Mouse (Mus musculus): ENCODE measurements around the gene Fryl.

The Fryl gene

DNA sequence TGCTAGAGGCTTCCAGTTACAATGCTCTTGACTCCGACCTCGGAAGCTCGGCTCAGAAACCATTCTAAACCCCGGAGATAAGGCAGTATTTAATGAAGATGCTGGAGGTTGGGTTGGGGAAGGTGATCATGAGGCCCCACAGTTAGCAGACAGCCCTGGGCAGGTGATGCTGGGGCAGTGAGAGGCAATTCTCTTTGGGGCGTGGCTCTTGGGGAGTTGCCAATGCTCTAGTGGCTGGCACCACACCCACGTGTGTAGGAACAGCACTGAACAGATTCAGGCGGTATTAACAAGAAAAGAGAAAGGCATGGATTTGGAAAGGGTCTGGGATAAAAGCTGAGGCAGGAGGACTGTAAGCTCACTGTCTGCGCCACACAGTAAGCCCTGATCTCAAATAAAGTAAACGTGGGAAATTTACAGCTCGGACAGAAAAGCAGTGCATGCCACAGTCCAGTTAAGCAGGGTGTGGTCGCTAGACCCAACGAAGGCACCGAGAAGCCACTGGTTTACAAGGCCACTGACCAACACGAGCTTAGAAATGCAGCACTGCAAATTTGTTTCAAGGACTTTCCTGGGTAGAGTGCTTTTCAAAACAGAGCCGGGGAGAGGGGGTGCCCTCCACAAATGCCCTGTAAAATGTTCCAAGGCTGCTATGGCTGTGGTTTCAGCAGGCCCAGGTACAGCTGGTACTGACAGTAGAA is 100.0 kb downstream of the Fryl start:
- DNase-seq: peak; percentile 31 to 44

DNA sequence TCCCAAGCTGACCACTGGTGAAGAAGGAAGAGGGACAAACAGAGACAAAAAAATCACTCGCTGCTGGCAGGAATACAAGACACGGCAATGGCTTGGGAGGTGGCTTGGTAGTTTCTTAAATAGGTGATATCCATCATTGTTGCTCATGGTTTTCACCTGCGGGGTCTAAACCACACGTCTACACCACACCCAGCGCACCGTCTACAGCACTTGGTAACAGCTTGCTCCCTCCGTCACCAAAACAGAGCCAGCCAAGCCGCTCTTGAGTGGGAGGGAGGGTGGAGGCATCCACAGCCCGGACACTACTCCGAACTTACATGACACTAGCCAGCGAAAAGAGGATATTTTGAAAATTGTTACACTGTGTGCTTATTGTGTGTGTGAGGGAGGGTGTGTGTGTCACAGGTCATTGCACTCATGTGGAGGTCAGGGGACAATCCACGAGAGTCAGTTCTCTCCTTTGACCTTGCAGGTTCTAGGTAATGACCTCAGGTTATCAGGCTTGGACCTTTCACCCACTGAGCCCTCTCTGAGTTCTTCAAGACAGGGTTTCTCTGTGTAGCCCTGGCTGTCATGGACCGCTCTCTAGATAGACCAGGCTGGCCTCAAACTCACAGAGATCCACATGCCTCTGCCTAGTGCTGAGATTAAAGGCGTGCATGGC is 102.5 kb downstream of the Fryl start:
- DNase-seq: no peak

DNA sequence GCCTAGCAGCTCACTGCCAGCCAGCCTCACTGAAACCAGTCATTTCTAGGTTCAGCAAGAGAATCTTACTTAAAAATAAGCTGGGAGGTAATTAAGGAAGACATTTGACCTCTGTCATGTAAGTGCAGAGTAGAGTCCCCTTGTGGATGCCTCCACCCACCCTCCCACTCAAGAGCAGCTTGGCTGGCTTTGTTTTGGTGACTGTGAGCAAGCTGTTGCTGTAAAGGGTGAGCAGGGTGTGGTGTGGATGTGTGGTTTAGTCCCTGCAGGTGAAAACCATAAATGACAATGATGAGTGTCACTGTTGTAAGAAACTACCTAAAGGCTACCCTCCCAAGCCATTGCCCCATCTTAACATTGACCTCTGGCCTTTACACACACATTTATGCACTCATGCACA is 104.2 kb downstream of the Fryl start:
- no peak for DNase-seq

- DNase-seq: no peak
Measured at GRCm38 (mm10) chr5:73150877-73151445, 105.5 kb downstream of the Fryl start.

DNA sequence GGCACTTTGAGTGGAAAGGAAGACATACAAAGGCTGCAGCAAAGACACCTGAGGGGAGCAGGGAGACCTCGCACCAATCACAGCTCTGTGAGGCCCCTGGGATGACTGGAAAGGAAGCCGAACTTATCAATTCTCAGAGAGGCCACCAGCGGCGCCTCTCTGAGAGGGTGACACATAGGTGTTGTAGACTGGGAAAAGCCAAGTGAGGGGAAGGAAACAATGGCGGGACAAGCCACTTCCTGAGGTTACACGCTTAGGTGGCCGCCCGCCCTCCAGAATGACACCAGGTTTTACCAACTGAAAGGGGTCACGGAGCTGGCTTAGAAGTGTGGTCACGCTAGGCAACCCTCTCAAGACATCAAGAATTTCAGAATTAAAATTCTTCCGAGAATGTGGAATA is 111.4 kb downstream of the Fryl start:
- DNase-seq: no peak

- no peak for DNase-seq
Measured at GRCm38 (mm10) chr5:73141712-73142111, 114.7 kb downstream of the Fryl start.

GRCm38 (mm10) chr5:73141161-73141560 is 115.3 kb downstream of the Fryl start:
- no peak for DNase-seq

GRCm38 (mm10) chr5:73137561-73137960 is 118.9 kb downstream of the Fryl start:
- DNase-seq: no peak

DNA sequence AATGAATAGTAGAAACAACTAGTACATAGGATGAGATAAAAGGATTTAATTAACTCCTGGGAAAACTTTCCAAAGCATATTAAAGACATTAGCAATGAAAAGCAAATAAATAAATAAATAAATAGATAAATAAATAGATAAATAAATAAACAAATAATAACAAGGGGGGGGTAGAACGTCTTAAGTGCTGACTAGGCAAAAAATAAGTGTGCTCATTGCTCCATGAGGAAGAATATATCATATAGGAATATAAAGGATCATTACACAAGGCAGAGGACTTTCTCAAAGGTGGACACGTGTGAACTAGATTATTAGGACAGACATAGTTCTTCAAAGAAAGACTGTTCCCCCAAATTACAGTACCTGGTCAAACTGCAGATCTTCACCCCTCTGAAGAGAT is 120.5 kb downstream of the Fryl start:
- no peak for DNase-seq

DNA sequence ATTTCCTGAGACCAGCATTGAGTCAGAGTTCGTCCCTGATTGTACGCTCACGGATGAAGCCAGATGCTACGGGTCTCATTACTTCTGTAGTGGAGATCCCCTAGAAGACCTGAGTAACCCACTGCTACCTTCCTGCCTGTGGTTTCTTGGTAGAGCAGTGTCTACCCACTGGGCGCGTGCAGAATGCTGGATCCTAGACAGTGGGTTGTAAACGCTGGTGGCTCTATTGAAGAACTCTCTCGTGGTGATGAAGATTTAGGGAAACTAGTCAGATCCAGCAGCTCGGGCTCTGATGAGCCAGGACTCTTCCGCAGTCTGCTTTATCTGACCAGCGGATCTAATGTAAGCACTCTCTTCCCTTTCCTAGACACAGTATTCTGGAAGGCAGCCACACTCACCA is 121.3 kb downstream of the Fryl start:
- no peak for DNase-seq

DNA sequence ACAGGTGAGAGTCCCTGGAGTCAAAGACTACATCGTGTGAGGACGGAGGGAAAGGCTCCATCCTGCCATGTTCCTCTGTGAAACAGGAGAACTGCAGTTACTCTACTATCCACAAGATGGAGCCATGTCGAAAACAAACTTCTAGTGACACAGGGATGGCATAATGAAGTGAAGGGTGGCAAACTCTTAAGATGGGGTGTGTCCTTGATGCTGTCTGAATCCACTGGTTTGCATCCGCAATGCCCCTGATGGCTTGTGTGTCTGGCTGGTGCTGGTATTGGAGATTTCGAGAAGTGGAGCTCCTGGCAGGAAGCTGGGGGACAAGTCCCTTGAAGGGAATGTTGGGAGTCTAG is 122.6 kb downstream of the Fryl start:
- peak in 1 of 2 experiments; percentile 57 for DNase-seq

GRCm38 (mm10) chr5:73132998-73133832 is 123.2 kb downstream of the Fryl start:
- DNase-seq: no peak

DNA sequence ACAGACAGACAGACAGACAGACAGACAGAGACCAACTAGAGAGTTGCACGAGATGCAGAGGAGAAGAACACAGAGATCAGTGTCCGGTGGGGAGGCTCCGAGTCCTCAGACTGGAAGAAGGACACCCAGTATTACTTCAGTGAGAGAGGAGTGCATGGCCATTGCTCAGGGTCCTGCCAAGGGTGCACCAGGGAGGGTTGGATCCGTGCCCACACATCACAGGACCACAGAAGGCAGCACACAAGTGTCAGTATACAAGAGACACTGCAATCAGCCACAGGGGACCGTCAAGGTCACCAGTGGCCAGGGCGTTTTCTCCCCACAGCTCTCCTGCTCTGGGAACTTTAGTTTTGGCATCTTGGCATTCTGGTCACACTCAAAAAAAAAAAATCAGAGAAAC is 125.4 kb downstream of the Fryl start:
- peak; percentile 36 to 61 for DNase-seq

- DNase-seq: peak in 1 of 2 experiments; percentile 41
Measured at GRCm38 (mm10) chr5:73129871-73130270, 126.5 kb downstream of the Fryl start.

DNA sequence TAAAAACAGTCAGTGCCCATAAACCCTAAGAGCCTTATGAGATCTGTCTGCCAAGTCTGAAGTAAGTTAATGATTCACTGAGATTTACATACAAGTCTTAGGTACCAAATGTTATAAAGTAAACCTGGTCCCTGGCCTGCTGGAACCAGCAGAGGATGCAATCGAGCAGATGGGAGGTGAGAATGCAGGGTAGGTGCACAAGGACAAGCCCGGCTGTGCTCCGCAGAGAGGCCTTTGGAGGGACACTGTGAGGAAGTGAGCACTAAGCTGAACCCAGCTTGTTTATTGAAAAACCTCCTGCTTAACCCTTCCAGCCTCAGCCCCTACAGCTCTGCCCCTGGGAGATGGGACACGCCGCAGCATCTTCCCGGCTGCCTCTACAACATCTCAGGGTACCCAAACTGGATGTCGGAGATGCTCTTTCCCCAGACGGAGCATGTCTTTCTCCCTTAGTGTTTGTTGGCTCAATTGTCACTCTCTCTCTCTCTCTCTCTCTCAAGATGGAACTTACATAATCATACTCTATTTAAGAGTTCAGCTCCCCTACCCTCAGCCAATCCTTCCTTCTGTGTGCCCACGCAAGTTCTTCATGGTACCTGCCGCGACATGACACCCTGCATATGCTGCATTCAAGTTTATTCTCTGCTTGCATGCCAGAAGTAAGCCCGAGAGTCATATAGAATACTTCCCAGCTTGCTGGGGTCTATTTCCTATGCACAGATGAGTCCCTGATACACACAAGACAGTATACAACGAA is 136.3 kb downstream of the Fryl start:
- DNase-seq: peak; percentile 18 to 64

GRCm38 (mm10) chr5:73119524-73119923 is 136.9 kb downstream of the Fryl start:
- DNase-seq: no peak

DNA sequence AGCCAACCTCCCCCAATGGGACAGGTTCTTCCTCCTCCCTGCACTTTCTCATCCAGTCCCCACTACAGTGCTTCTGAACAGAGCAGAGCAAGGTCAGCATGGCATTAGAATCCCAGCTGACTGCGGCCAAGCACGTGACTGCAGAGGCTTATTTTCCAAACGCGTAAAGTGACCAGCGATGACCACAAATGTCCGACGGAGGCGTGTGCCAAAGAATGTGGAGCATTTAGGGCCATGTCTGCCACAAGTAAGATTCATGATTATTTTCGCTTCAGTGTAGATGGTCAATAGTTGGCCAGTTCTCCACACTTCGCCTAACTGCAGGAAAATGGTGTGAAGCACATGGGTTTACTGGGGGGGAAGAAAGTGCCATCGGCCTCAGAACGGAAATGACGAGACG is 137.6 kb downstream of the Fryl start:
- DNase-seq: peak; percentile 40 to 66

DNA sequence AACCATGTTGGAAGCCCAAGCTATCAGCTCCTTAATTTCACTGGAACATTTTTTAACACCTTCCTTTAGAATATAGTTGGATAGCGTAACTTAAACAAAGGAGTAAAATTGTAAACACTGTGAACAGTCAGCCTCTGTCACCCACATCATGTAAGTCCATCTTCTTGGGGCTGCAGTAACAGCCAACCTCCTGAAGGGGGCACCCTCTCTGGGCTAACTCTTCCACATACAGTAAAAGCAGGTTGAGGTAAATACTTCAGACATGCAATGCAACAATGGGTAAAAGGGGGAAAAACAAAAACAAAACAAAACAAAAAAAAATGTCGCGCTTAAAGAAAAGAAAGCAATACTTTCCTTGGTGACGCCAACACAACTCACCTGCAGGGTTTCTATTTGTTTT is 141.5 kb downstream of the Fryl start:
- DNase-seq: no peak

GRCm38 (mm10) chr5:73112331-73112730 is 144.1 kb downstream of the Fryl start:
- no peak for DNase-seq

GRCm38 (mm10) chr5:73103657-73104056 is 152.8 kb downstream of the Fryl start:
- no peak for DNase-seq

- DNase-seq: no peak
Measured at GRCm38 (mm10) chr5:73102342-73102989, 154.0 kb downstream of the Fryl start.

DNA sequence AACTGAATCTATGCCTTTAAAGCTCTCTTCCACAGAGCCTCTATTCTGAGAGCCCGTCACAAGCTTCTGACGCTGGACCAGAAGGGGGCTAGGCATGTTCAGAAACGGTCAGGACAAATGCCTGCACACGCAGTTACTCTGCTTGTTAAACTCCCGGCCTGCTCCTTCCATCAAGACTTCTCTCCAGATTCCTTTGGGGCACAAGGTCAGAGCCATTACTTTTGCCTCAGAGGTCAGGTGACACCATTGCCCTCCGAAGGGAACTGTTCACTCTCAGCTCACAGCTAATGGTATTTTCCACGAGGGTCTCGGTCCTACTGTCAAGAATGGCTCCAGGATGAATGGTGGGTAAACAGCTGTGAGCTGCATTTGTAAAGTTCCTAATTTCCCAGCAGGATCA is 164.2 kb downstream of the Fryl start:
- DNase-seq: no peak
